Mouse (Mus musculus) embryo, embryonic 11.5 days (tissue): Measurements from ENCODE around the gene Nup214.

Source experiments
- DNase-seq: peaks from one replicate; pipeline ENCODE4 v3.0.0-alpha.2; 2012; ENCODE audit warnings: low read depth, low spot score

Nup214 gene

DNA sequence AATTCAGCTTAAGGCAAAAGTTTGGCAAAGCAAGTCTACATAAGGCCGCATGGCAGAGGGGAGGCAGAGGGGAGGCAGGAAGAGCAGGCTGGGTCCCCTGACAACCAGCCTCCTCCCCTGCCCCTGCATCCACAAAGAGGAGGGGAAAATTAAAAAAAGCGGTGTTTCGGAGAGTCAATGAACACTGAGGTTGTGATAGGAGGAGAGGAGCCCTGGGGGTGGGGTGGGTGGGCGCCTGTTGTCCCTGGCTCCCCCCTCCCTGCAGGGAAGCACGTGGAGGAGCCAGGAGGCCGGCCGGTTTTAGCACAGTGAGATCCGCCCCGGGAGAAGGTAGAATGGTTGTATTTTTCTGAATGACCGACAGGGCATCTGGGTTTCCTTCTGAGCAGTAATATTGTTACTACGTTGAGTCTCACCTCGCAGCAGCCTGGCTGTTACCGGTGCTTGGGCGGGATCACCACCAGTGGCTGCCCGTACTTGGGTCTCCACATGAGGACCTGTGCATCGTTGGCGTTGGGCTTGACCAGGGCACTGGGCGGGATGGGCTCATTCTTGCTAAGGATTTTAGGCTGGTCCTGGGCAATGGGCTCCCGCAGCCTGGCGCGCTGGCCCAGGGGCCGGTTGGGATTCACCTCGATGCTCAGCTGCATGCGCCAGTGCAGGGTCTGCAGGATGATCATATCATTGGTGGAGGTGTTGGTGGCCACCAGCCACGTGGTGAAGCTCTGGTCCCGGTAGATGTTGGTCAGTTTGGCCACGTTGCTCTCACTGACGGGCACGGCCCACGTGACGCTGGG lies 94.8 kb downstream of the Nup214 start:
- DNase-seq: no peak

GRCm38 (mm10) chr2:32070747-32071146 lies 96.5 kb downstream of the Nup214 start:
- no peak for DNase-seq

DNA sequence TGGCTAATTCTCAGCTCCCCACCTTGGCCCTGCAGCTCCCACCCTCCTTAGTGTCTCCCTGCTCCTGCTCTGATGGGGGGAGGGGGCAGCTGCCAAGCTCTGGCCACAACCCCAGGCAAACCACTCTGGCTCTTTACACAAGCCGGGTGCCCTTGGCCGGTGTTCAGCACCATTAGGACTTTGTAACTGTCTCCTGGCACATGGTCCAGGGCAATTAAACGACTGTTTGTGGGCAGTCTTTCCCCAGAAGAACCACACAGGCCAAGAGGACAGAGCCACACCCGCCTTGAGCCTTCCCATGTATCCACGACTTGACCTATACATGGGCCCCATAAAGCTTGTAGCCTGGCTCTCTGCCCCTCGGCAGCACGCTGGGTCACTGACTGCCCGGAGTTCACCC lies 100.2 kb downstream of the Nup214 start:
- DNase-seq: no peak

GRCm38 (mm10) chr2:32075368-32075767 lies 101.1 kb downstream of the Nup214 start:
- no peak for DNase-seq

- DNase-seq: no peak
These were observed 103.5 kb downstream of the Nup214 start for GRCm38 (mm10) chr2:32077744-32078143.

DNA sequence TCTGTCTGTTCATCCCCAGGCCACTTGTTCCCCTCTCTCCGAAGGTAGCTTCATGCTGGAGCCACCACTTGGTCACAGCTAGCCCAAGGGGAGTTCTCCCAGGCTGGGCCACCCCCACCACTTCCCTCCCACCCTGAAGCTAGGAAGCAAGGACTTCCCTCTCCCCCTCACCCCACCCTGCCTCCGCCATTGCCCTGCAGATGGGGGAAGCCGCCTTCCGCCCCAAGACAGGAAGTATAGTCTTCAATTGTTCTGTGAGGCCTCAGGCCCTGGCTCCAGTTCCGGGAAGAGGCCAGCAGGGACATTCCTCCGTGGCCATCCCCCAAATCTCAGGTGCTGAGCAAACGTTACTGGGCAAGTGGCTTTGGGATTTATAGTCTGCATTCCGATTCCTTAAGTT lies 104.3 kb downstream of the Nup214 start:
- no peak for DNase-seq

GRCm38 (mm10) chr2:32079191-32079725 lies 105.0 kb downstream of the Nup214 start:
- no peak for DNase-seq

DNA sequence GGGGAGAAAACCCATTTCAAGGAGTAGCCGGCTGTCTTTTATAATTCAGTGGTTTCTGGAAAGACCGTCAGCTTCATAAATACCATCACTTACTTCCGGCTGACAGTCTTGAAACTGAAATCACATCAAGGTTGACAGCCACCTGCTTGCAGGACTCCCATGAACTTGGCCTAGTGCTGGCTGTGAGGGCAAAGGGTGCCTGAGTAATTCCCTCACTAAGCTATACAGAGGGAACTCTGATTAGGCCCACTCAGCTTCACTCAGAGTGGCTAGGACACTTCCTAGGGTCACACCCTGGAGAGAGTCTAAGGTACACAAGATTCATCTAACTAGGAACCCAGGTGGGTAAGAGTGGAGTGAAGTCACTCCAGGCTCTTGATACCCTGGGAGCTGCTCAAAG lies 106.4 kb downstream of the Nup214 start:
- DNase-seq: no peak

- no peak for DNase-seq
These were observed 107.2 kb downstream of the Nup214 start for GRCm38 (mm10) chr2:32081296-32081929.

DNA sequence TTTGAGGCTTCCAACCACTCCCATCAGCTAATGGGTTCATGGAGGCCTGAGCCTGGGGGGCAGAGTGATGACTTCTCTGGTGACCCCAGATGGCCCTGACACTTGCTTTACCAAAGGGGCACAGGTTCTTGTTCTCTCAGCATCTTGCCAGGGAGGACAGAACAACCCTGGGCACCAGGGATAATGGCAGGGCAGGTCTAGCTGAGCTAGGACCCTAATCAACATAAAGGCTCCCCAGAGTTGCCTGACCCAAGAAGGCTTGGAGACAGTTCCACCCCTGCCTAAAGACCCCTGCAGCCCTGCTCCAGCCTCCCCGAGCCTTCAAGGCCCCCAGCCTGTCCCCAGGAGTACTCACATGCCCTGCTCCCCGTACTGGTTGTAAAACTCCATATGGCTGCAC lies 108.0 kb downstream of the Nup214 start:
- no peak for DNase-seq

GRCm38 (mm10) chr2:32083159-32084011 lies 109.1 kb downstream of the Nup214 start:
- DNase-seq: no peak

DNA sequence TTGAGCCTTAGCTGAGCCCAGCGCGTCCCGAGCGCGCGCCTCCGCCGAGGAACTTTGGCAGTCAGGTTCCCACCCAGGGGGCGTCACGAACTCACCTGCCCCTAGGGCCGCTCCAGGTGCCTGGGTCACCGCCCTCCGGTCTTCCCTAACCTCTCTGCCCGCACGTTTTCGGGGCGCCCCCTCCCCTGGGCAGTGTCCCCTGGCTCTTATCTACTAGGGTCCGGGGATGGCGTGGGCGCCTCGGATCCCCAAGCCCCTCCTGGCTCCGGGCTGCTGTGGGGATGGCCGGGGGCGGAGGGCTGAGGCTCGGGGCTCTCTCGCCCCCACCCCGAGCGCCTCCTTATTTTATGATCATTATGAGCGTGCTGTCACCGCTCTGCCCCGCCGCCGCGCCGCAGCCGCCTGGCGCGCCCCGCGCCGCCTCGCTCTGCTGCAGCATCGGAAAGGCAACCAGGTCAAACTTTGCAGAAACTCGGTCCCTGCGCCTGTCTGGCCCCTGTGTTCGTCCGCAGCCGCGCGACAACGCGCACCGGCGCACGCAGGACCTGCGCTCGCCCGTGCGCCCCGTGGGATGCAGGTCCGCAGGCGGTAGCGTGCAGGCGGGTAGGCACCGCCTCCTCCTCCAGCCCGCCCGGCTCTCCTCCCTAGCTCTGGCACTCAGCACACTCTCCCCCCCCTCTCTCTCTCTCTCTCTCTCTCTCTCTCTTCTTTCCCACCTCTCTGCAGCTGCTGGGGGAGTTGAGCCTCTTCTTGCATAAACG lies 110.1 kb downstream of the Nup214 start, which contains the start of gene Fam78a:
Gene Fam78a (minus strand): TSS at position 747 of the 761 bp plus-strand sequence.
- no peak for DNase-seq

DNA sequence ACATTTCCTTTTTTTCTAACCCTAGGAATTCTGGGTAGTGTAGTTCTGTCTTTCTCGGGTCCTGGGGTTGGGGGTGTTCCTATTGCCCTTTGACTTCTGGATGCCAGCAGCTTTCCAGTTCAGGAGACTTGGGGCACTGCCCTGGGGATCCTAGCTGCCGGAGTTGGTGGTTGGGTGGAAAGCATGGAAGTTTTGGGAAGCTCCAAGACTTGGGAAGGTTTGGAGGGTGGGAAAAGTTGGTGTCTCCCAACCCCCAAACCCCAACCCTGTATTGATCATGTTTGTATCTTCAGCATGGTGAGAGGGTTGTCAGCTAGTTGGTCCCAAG lies 110.6 kb downstream of the Nup214 start:
- DNase-seq: no peak

DNA sequence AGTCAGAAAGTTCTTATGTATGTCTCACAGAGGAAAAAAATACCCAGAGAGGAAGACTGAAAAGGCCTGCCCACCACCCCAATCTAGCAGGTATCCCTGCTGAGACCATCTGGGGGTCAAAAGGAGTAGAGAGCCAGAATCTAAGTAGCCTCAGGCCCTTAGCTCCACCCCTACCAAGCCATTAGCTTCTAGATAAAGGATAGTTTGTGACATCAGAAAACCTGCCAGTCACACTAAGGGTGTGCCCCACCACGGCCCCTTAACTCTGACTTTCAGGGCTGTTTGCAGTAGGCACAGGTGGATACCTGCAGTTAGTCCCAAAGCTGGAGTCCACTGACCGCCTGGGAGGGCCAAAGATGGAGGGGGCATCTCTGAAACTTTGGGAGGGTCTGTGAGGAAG lies 111.0 kb downstream of the Nup214 start:
- no peak for DNase-seq

DNA sequence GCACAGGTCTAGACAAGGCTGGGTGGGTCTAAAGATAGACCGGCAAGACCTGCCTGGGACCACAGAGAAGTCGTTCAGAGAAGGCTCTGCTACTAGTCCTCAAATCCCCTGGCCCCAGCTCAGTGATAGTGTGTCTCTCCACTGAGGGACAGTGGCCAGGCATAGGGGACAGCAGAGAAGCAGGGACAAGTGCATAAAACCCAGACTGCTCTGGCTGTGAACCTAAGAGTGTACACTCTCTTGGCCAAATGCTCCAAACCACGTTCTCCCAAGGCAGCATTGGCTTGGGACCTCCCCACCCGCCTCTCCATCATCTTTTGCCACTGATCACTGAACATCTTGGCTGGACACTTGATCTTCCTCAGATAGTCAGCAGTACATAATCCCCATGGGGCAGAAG lies 113.4 kb downstream of the Nup214 start:
- DNase-seq: no peak

- no peak for DNase-seq
These were observed 114.2 kb downstream of the Nup214 start for GRCm38 (mm10) chr2:32088372-32088981.

DNA sequence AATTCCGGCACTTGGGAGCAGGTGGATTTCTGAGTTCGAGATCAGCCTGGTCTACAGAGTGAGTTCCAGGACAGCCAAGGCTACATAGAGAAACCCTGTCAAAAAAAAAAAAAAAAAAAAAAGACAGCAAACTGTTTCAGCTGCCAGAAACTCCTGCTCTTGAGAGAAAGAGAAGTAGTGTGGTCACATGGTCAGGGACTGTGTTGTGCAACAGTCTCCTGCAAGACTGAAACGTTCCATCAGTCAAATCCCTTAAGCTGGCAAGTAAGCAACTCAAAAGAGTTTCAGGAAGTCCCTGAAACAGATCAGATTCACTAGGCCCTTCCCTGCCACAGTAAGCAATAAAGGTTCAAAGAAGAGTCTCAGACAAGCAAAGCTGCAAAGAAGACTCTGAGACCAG lies 115.4 kb downstream of the Nup214 start:
- DNase-seq: no peak

DNA sequence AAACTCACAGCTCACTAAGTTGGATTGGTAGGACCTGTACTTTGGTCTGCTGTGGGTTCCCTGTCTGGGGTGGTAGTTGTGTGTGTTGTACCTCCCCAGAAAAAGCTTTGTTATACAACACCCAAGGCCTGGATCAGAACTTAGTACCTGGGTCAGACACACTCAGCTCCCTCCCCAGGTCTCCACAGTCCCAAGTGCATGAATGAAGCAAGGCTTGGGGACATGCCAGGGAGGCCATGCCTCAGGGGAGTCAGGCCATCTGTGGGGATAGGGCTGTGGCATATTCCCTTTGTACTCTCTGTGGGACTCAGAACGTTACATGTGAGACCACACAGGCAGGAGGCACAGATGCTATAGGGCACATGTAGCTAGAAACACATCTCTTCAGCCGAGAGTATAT lies 115.9 kb downstream of the Nup214 start:
- no peak for DNase-seq

DNA sequence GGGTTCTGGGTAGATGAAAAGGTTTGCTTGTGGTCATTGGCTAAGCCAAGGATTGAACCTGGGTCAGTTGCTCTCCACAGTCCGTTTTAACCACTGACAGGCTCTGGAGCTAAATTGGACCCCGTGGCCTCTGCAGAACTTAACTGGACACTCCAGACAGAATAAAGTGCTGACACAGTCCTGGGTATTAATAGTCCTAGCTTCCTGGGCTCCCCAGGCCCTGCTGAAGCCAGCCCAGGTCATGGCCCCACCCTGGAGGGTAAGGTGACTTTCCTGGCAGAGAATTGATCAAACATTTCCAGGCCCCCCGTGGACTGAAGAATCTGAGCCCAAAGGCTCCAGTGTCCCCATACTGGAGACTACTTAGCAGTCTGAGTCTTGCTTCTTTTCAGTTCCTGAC lies 117.7 kb downstream of the Nup214 start:
- DNase-seq: no peak

- DNase-seq: no peak
These were observed 119.9 kb downstream of the Nup214 start for GRCm38 (mm10) chr2:32094001-32094707.
